Mouse (Mus musculus) heart, postnatal 25 days (tissue): ENCODE results near the gene Cyp11a1. TPM values are rescaled to one million over a fixed set of nuclear protein-coding genes. Genes with fewer than 3 reads are reported as not detected.

ENCODE experiments used
- DNase-seq: peaks from one replicate; pipeline ENCODE4 v3.0.0; 2022; ENCODE audit warnings: low spot score
- intact Hi-C: fragments of 180-260 bp; cut with DNase I; formaldehyde crosslinking; loops from one replicate; pipeline ENCODE4 v1.15.1; 2025
- total RNA-seq, 2 experiments: library from RNA; stranded (reverse); gene quantifications; 2 replicates each; pipeline ENCODE4 v1.2.3; 2021

Gene Cyp11a1
- total RNA-seq, 2 experiments from 2014 or later: not detected

- DNase-seq: no peak
These were observed 57.3 kb downstream of the Cyp11a1 start, which contains the start of gene Stra6 for GRCm38 (mm10) chr9:58063531-58063930. Gene Stra6 (plus strand): TSS chr9:58063788.

GRCm38 (mm10) chr9:58065532-58065931 is 59.3 kb downstream of the Cyp11a1 start:
- intact Hi-C loops: no loop called here
- DNase-seq: no peak

More at GRCm38 (mm10) chr9:58063531-58063930, 57.3 kb downstream of the Cyp11a1 start, which contains the start of gene Stra6:
- intact Hi-C loops: no loop called here

- no peak for DNase-seq
- intact Hi-C loops: no loop called here
These were observed 59.9 kb downstream of the Cyp11a1 start for GRCm38 (mm10) chr9:58065977-58066730.

GRCm38 (mm10) chr9:58066731-58067095 is 60.5 kb downstream of the Cyp11a1 start:
- DNase-seq: no peak
- intact Hi-C loops: no loop called here

GRCm38 (mm10) chr9:58067546-58067945 is 61.3 kb downstream of the Cyp11a1 start:
- DNase-seq: no peak
- intact Hi-C loops: no loop called here

GRCm38 (mm10) chr9:58074561-58074960 is 68.3 kb downstream of the Cyp11a1 start:
- intact Hi-C loops: no loop called here

More at GRCm38 (mm10) chr9:58074561-58074960, 68.3 kb downstream of the Cyp11a1 start:
- no peak for DNase-seq

Other genes with a start within 250 kb of the Cyp11a1 start
- 10 to 100 TPM; 27.6 to 29.2 TPM for gene Clk3, start 240.6 kb upstream of the Cyp11a1 start, total RNA-seq
- 1 to 10 TPM; 2.9 to 5.7 TPM for gene Arid3b, start 169.6 kb upstream of the Cyp11a1 start, total RNA-seq
- 10 to 100 TPM; 70.8 to 80.1 TPM for gene Ubl7, start 95.4 kb upstream of the Cyp11a1 start, total RNA-seq
- 10 to 100 TPM; 18.8 to 28.5 TPM for gene Sema7a, start 66.3 kb upstream of the Cyp11a1 start, total RNA-seq
- 1 to 10 TPM in 1 of 2 experiments, under 1 TPM in 1; 0.23 to 1.0 TPM for gene Stra6, start 57.4 kb downstream of the Cyp11a1 start, total RNA-seq
- gene Ccdc33, start 112.4 kb downstream of the Cyp11a1 start, total RNA-seq: not detected
- gene Islr, start 197.9 kb downstream of the Cyp11a1 start, total RNA-seq: 10 to 100 TPM; 31.4 to 33.0 TPM
- 1 to 10 TPM; 1.0 to 1.2 TPM for gene Islr2, start 197.9 kb downstream of the Cyp11a1 start, total RNA-seq
- gene Pml, start 243.4 kb downstream of the Cyp11a1 start, total RNA-seq: 10 to 100 TPM in 1 of 2 experiments, 1 to 10 TPM in 1; 10.0 to 12.6 TPM
- gene Stoml1, start 246.8 kb downstream of the Cyp11a1 start, total RNA-seq: 10 to 100 TPM; 10.3 to 13.5 TPM